Mouse (Mus musculus) ES-E14 (cell line): Measurements from ENCODE around the gene Lmx1a. TPM values are rescaled to one million over a fixed set of nuclear protein-coding genes. Genes with fewer than 3 reads are reported as not detected.

Source experiments
- DNase-seq: peaks from one replicate; pipeline ENCODE4 v3.0.0-alpha.2; 2013; ENCODE audit warnings: low read depth, low spot score
- H3K27ac ChIP-seq: 2 replicates; pipeline ENCODE4 v1.5.1; 2012; ENCODE audit warnings: low read depth, mild to moderate bottlenecking, low read length, moderate library complexity, mixed read lengths; ENCODE audit not compliant: poor library complexity, insufficient read depth, severe bottlenecking
- H3K36me3 ChIP-seq: 2 replicates; pipeline ENCODE4 v1.6.1; 2012; ENCODE audit warnings: mild to moderate bottlenecking, low read length, moderate library complexity, mixed read lengths; ENCODE audit not compliant: control insufficient read depth, poor library complexity, insufficient read depth, severe bottlenecking
- H3K4me1 ChIP-seq, 2 experiments: fragments of 150-350 bp in 1 of 2; sonication (generic) in 1 of 2; 2 replicates each; pipeline ENCODE4 v1.6.1; 2012; ENCODE audit warnings: low read length in 2 of 2, mild to moderate bottlenecking in 1 of 2, mixed read lengths in 1 of 2; ENCODE audit not compliant: control insufficient read depth in 2 of 2, insufficient read depth in 2 of 2, poor library complexity in 1 of 2
- H3K4me3 ChIP-seq, 2 experiments: fragments of 150-350 bp in 1 of 2; sonication (generic) in 1 of 2; 2 replicates each; pipeline ENCODE4 v1.5.1; 2012; ENCODE audit warnings: low read length in 2 of 2, low read depth in 1 of 2, mild to moderate bottlenecking in 1 of 2, mixed read lengths in 1 of 2; ENCODE audit not compliant: insufficient read depth in 1 of 2, poor library complexity in 1 of 2, severe bottlenecking in 1 of 2
- H3K9ac ChIP-seq: 2 replicates; pipeline ENCODE4 v1.6.1; 2012; ENCODE audit warnings: low read depth, mild to moderate bottlenecking, low read length, mixed read lengths; ENCODE audit not compliant: poor library complexity, insufficient read depth, severe bottlenecking
- H3K9me3 ChIP-seq: fragments of 150-350 bp; sonication (generic); 2 replicates; pipeline ENCODE4 v1.6.1; 2012; ENCODE audit warnings: low read depth, mild to moderate bottlenecking, low read length; ENCODE audit not compliant: control insufficient read depth, insufficient read depth
- CHD2 ChIP-seq: IDR thresholded peaks from 2 replicates; pipeline ENCODE4 v1.6.1; 2014; ENCODE audit warnings: mild to moderate bottlenecking, low read depth, low read length, inconsistent platforms
- HCFC1 ChIP-seq: IDR thresholded peaks from 2 replicates; pipeline ENCODE4 v1.6.1; 2012; ENCODE audit warnings: low read length, inconsistent platforms, borderline replicate concordance; ENCODE audit not compliant: insufficient read depth
- MAFK ChIP-seq: IDR thresholded peaks from 2 replicates; pipeline ENCODE4 v1.6.1; 2014; ENCODE audit warnings: mild to moderate bottlenecking, low read depth, low read length, inconsistent platforms; ENCODE audit not compliant: insufficient read depth
- ZC3H11A ChIP-seq: IDR thresholded peaks from 2 replicates; pipeline ENCODE4 v1.6.1; 2012; ENCODE audit warnings: low read depth, mild to moderate bottlenecking, inconsistent platforms, low read length, borderline replicate concordance
- ZNF384 ChIP-seq: IDR thresholded peaks from 2 replicates; pipeline ENCODE4 v1.6.1; 2012; ENCODE audit warnings: low read depth, low read length, inconsistent platforms
- in situ Hi-C, 2 experiments: fragments of 600-800 bp; cut with MboI; formaldehyde crosslinking; loops; one replicate each; pipeline ENCODE4 v1.15.1; 2025; ENCODE audit warnings: low sequenced_read_pairs in 2 of 2, inconsistent platforms in 1 of 2; ENCODE audit not compliant: unreplicated experiment in 2 of 2
- total RNA-seq: library from RNA; depleted of rRNA; stranded (reverse); fragments of 300-350 nt; gene quantifications from 2 replicates; pipeline ENCODE4 v1.2.3, GENCODE M21; 2012

Lmx1a gene
- total RNA-seq, 1 experiment, result 1.4 TPM

- Histone ChIP-seq H3K4me1 (peaks cover 0 to 4% of the 10 kb centered on the region in 2 experiments; a peak in 1 of 4 replicates), H3K9ac (no peak overlapping the region), H3K36me3 (no peaks in the 10 kb centered on the region), H3K9me3 (no peaks in the 10 kb centered on the region), H3K27ac (no peak overlapping the region), H3K4me3 (peak overlapping the region; percentile 61 to 62)
- in situ Hi-C loops, result loop anchor here in 1 of 2 experiments (10.0 kb wide), 1 partner anchor 205 kb away; no protein-coding TSS in a partner anchor
- TF ChIP-seq CHD2 (no peak), HCFC1 (no peak)
- DNase-seq, result no peak
Measured at GRCm38 (mm10) chr1:167689262-167690137, 463 bp downstream of the Lmx1a start.

GRCm38 (mm10) chr1:167690138-167690710 is 1.2 kb downstream of the Lmx1a start:
- Histone ChIP-seq H3K36me3 (no peaks in the 10 kb centered on the region), H3K9me3 (no peaks in the 10 kb centered on the region), H3K27ac (no peak overlapping the region), H3K4me3 (no peak overlapping the region), H3K4me1 (peaks cover 0 to 4% of the 10 kb centered on the region in 2 experiments; a peak in 1 of 4 replicates), H3K9ac (no peak overlapping the region)
- TF ChIP-seq ZC3H11A, result no peak
- TF ChIP-seq HCFC1, result no peak
- DNase-seq, result no peak
- in situ Hi-C loops, result loop anchor here in 1 of 2 experiments (10.0 kb wide), 1 partner anchor 205 kb away; no protein-coding TSS in a partner anchor

- peaks cover 0 to 4% of the 10 kb centered on the region in 2 experiments; a peak in 1 of 4 replicates for H3K4me1 ChIP-seq
- H3K27ac ChIP-seq, result no peak overlapping the region
- no peak overlapping the region for H3K9ac ChIP-seq
- in situ Hi-C loops, result loop anchor here in 1 of 2 experiments (10.0 kb wide), 1 partner anchor 204 kb away; no protein-coding TSS in a partner anchor
- H3K9me3 ChIP-seq, result no peaks in the 10 kb centered on the region
- H3K36me3 ChIP-seq, result no peaks in the 10 kb centered on the region
- no peak overlapping the region for H3K4me3 ChIP-seq
- no peak for DNase-seq
- no peak for TF ChIP-seq CHD2
- TF ChIP-seq ZC3H11A, result no peak
- no peak for TF ChIP-seq MAFK
- TF ChIP-seq HCFC1, result no peak
- TF ChIP-seq ZNF384, result no peak
Measured at GRCm38 (mm10) chr1:167690716-167691550, 1.9 kb downstream of the Lmx1a start.

GRCm38 (mm10) chr1:167691911-167692682 is 3.1 kb downstream of the Lmx1a start:
- peaks cover 0 to 4% of the 10 kb centered on the region in 2 experiments; a peak in 1 of 4 replicates for H3K4me1 ChIP-seq
- DNase-seq, result no peak
- in situ Hi-C loops, result loop anchor here in 1 of 2 experiments (10.0 kb wide), 1 partner anchor 203 kb away; no protein-coding TSS in a partner anchor

More at GRCm38 (mm10) chr1:167691911-167692682, 3.1 kb downstream of the Lmx1a start:
- H3K9me3 ChIP-seq, result no peaks in the 10 kb centered on the region
- peak overlapping the region; percentile 5 to 6; a peak in 2 of 4 replicates for H3K4me3 ChIP-seq
- TF ChIP-seq MAFK (no peak), CHD2 (no peak), ZNF384 (no peak), HCFC1 (no peak), ZC3H11A (no peak)
- H3K36me3 ChIP-seq, result no peaks in the 10 kb centered on the region
- H3K9ac ChIP-seq, result no peak overlapping the region
- no peak overlapping the region for H3K27ac ChIP-seq
